Mouse (Mus musculus): ENCODE data around the gene Kdf1. TPM values are rescaled to one million over a fixed set of nuclear protein-coding genes. Genes with fewer than 3 reads are reported as not detected.

Kdf1 gene
- polyA plus RNA-seq, 1 experiment, result 0.06 TPM

DNA sequence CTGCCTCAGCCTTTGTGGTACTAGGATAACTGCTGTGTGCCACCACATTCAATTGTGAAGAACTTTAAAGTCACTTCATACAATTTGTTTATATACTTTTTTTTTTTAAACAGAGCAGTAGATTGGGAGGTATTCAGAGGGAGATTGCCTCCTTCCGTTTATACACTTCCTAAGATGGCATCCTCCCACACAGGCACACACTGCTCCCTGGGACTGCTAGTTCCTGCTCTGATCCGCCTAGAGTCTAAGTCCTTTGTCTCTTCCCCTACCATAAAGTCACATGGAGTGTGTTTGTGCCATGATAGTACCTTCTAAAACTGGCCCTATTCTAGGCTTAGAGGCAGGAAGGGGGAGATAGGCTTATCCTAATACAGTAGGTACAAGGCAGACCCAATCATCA is 2.7 kb downstream of the Kdf1 start:
- Histone ChIP-seq H3ac (ENCODE audit: control insufficient read depth, insufficient read length, low read depth) (no peak overlapping the region), H3K79me2 (ENCODE audit: control insufficient read depth, insufficient read depth) (no peaks in the 10 kb centered on the region), H3K36me3 (ENCODE audit: control insufficient read depth, insufficient read depth) (no peaks in the 10 kb centered on the region), H3K27me3 (ENCODE audit: control insufficient read depth, insufficient read depth, insufficient read length) (peaks cover 22% of the 10 kb centered on the region), H3K4me3 (ENCODE audit: insufficient read depth, poor library complexity, severe bottlenecking) (no peak overlapping the region), H3K79me3 (ENCODE audit: low read depth) (no peaks in the 10 kb centered on the region)
- TF ChIP-seq MYOD1 (IDR thresholded peaks at IDR 0.05; ENCODE audit: control insufficient read depth, insufficient read length, low read depth), result no peak
- no peak for TF ChIP-seq CEBPB (IDR thresholded peaks at IDR 0.05; ENCODE audit: low read depth)
- TF ChIP-seq MAX (IDR thresholded peaks at IDR 0.05), result no peak
- no peak for TF ChIP-seq MYOG (IDR thresholded peaks at IDR 0.05; ENCODE audit: control insufficient read depth, extremely low read depth, insufficient read length)
- no peak for TF ChIP-seq USF1 (IDR thresholded peaks at IDR 0.05; ENCODE audit: low read depth)

DNA sequence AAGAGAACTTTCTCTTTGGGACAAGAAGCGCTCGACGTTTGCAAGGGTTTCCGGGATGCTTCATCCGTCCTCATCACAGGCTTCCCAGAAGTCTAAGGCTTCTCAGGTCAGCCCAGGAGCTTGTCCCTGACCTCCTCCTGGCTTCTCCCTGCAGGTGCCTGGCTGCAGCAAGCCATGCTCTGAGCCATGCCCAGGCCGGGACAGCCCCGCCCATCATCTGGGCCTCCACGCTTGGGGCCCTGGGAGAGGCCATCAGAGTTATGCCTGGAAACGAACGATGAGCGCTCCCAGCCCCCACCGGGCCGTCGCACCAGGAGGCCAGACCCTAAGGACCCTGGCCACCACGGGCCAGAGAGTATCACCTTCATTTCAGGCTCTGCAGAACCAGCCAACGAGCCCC is 9.0 kb downstream of the Kdf1 start:
- Histone ChIP-seq H3K79me3 (ENCODE audit: low read depth) (no peaks in the 10 kb centered on the region), H3K79me2 (ENCODE audit: control insufficient read depth, insufficient read depth) (no peaks in the 10 kb centered on the region), H3ac (ENCODE audit: control insufficient read depth, insufficient read length, low read depth) (no peak overlapping the region), H3K4me3 (ENCODE audit: insufficient read depth, poor library complexity, severe bottlenecking) (no peak overlapping the region), H3K27me3 (ENCODE audit: control insufficient read depth, insufficient read depth, insufficient read length) (no peaks in the 10 kb centered on the region), H3K36me3 (ENCODE audit: control insufficient read depth, insufficient read depth) (peaks cover 21% of the 10 kb centered on the region)
- TF ChIP-seq USF1 (IDR thresholded peaks at IDR 0.05; ENCODE audit: low read depth), result no peak
- no peak for TF ChIP-seq MYOG (IDR thresholded peaks at IDR 0.05; ENCODE audit: control insufficient read depth, extremely low read depth, insufficient read length)
- TF ChIP-seq FOSL1 (IDR thresholded peaks at IDR 0.05; ENCODE audit: insufficient read depth, low read length, poor library complexity, severe bottlenecking), result no peak
- no peak for TF ChIP-seq CEBPB (IDR thresholded peaks at IDR 0.05; ENCODE audit: low read depth)
- no peak for TF ChIP-seq MYOD1 (IDR thresholded peaks at IDR 0.05; ENCODE audit: control insufficient read depth, insufficient read length, low read depth)
- no peak for TF ChIP-seq CTCF (IDR thresholded peaks at IDR 0.05; ENCODE audit: control insufficient read depth, insufficient read depth, insufficient read length)

DNA sequence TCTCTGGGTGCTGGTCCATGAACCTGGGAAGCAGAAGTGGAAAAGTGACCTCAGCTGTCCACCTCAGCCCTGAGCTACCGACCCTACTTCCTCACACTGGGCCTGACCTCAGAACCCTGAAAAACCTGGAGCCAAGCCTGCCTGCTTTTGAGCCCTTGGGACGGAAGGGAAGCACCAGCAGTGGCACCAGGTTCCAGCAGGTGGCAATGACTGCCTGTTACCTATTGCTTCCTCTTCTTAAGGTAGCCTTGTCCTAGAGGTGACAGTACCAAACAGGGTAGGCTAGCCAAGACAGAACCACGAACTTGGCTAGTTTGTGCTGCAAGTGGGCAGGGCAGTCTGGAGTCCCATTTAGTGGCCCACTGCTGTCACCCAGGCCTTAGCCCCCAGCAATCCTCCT is 14.0 kb downstream of the Kdf1 start:
- H3K79me3 ChIP-seq (ENCODE audit: low read depth), result no peaks in the 10 kb centered on the region
- peaks cover 43% of the 10 kb centered on the region for H3K36me3 ChIP-seq (ENCODE audit: control insufficient read depth, insufficient read depth)
- no peak overlapping the region for H3ac ChIP-seq (ENCODE audit: control insufficient read depth, insufficient read length, low read depth)
- H3K4me3 ChIP-seq (ENCODE audit: insufficient read depth, poor library complexity, severe bottlenecking), result no peak overlapping the region
- no peaks in the 10 kb centered on the region for H3K27me3 ChIP-seq (ENCODE audit: control insufficient read depth, insufficient read depth, insufficient read length)
- H3K79me2 ChIP-seq (ENCODE audit: control insufficient read depth, insufficient read depth), result peaks cover 12% of the 10 kb centered on the region
- TF ChIP-seq CTCF (IDR thresholded peaks at IDR 0.05; ENCODE audit: control insufficient read depth, insufficient read depth, insufficient read length), result no peak
- TF ChIP-seq CEBPB (IDR thresholded peaks at IDR 0.05; ENCODE audit: low read depth), result no peak
- TF ChIP-seq MYOD1 (IDR thresholded peaks at IDR 0.05; ENCODE audit: control insufficient read depth, insufficient read length, low read depth), result no peak
- TF ChIP-seq MYOG (IDR thresholded peaks at IDR 0.05; ENCODE audit: control insufficient read depth, extremely low read depth, insufficient read length), result no peak
- no peak for TF ChIP-seq MAX (IDR thresholded peaks at IDR 0.05)
- no peak for TF ChIP-seq USF1 (IDR thresholded peaks at IDR 0.05; ENCODE audit: low read depth)
- no peak for TF ChIP-seq FOSL1 (IDR thresholded peaks at IDR 0.05; ENCODE audit: insufficient read depth, low read length, poor library complexity, severe bottlenecking)

DNA sequence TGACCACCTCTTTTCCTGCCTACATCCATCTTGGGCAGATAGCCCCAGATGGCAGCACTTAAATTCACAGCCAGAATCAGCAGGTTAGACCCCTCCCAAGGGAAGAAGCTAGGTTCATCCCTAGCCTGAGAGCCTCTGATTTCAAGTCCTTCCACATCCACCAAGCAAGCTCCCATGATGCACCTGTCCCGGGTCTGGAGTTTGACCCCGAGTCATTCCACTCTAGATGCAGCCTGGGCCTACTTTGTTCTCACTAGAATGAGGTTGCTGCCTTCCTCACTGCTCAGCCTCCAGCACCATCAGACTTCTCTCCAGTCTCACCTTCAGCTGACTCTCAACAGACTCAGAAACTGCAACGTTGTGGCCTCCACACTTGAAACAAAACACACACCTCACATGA is 17.3 kb downstream of the Kdf1 start:
- peaks cover 43% of the 10 kb centered on the region for H3K36me3 ChIP-seq (ENCODE audit: control insufficient read depth, insufficient read depth)
- H3K4me3 ChIP-seq (ENCODE audit: insufficient read depth, poor library complexity, severe bottlenecking), result no peak overlapping the region
- TF ChIP-seq CTCF (IDR thresholded peaks at IDR 0.05; ENCODE audit: control insufficient read depth, insufficient read depth, insufficient read length) (no peak), MYOD1 (IDR thresholded peaks at IDR 0.05; ENCODE audit: control insufficient read depth, insufficient read length, low read depth) (no peak), CEBPB (IDR thresholded peaks at IDR 0.05; ENCODE audit: low read depth) (no peak), MYOG (IDR thresholded peaks at IDR 0.05; ENCODE audit: control insufficient read depth, extremely low read depth, insufficient read length) (no peak), MAX (IDR thresholded peaks at IDR 0.05) (no peak), FOSL1 (IDR thresholded peaks at IDR 0.05; ENCODE audit: insufficient read depth, low read length, poor library complexity, severe bottlenecking) (no peak), USF1 (IDR thresholded peaks at IDR 0.05; ENCODE audit: low read depth) (no peak)
- no peaks in the 10 kb centered on the region for H3K27me3 ChIP-seq (ENCODE audit: control insufficient read depth, insufficient read depth, insufficient read length)
- no peak overlapping the region for H3ac ChIP-seq (ENCODE audit: control insufficient read depth, insufficient read length, low read depth)
- peaks cover 38% of the 10 kb centered on the region for H3K79me2 ChIP-seq (ENCODE audit: control insufficient read depth, insufficient read depth)
- H3K79me3 ChIP-seq (ENCODE audit: low read depth), result peaks cover 14% of the 10 kb centered on the region

DNA sequence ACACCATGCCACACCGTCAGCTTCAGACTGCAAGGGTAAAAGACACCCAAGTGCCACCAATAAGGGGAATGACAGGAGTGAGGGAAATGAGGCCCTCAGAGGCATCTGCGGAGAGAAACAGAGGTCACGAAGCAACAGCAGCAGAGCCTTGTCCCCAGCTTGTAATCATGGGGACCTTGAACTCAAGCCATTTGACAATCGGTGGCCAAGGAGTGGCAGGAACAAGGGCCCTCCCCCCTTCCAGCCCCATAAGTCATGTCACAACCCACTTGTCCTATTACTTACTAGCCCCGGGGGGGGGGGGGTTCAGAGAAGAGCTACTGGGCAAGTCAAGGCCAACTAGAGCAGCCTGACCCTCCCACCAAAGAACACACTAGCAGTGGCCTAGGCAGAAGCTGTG is 17.9 kb downstream of the Kdf1 start:
- TF ChIP-seq MYOD1 (IDR thresholded peaks at IDR 0.05; ENCODE audit: control insufficient read depth, insufficient read length, low read depth) (no peak), CEBPB (IDR thresholded peaks at IDR 0.05; ENCODE audit: low read depth) (no peak), MYOG (IDR thresholded peaks at IDR 0.05; ENCODE audit: control insufficient read depth, extremely low read depth, insufficient read length) (no peak), CTCF (IDR thresholded peaks at IDR 0.05; ENCODE audit: control insufficient read depth, insufficient read depth, insufficient read length) (no peak), MAX (IDR thresholded peaks at IDR 0.05) (no peak), FOSL1 (IDR thresholded peaks at IDR 0.05; ENCODE audit: insufficient read depth, low read length, poor library complexity, severe bottlenecking) (no peak), USF1 (IDR thresholded peaks at IDR 0.05; ENCODE audit: low read depth) (no peak)
- H3K79me2 ChIP-seq (ENCODE audit: control insufficient read depth, insufficient read depth), result peaks cover 44% of the 10 kb centered on the region
- peaks cover 37% of the 10 kb centered on the region for H3K36me3 ChIP-seq (ENCODE audit: control insufficient read depth, insufficient read depth)
- H3K4me3 ChIP-seq (ENCODE audit: insufficient read depth, poor library complexity, severe bottlenecking), result no peak overlapping the region
- H3K79me3 ChIP-seq (ENCODE audit: low read depth), result peaks cover 20% of the 10 kb centered on the region
- H3ac ChIP-seq (ENCODE audit: control insufficient read depth, insufficient read length, low read depth), result no peak overlapping the region
- no peaks in the 10 kb centered on the region for H3K27me3 ChIP-seq (ENCODE audit: control insufficient read depth, insufficient read depth, insufficient read length)

All from C2C12 (cell line).